Mouse (Mus musculus) WW6 (cell line): ENCODE data around the gene Ift22.
"Not testable (repeated sequence)": the region's sequence is repeated elsewhere in the genome, so short reads cannot be mapped to it uniquely, and the experiment has no call there.

Experiments
- DNase-seq: peaks from one replicate; pipeline ENCODE4 v3.0.0-alpha.2; 2013; ENCODE audit warnings: low read depth, low spot score

Gene Ift22

GRCm38 (mm10) chr5:136945084-136945483 is 37.1 kb downstream of the Ift22 start:
- DNase-seq = no peak

GRCm38 (mm10) chr5:136947874-136948273 is 39.9 kb downstream of the Ift22 start:
- DNase-seq = no peak

- DNase-seq = not testable (repeated sequence)
Observed at GRCm38 (mm10) chr5:136949551-136950336, 41.8 kb downstream of the Ift22 start.

- DNase-seq = no peak
Observed at GRCm38 (mm10) chr5:136950521-136950920, 42.6 kb downstream of the Ift22 start.

GRCm38 (mm10) chr5:136952153-136952552 is 44.2 kb downstream of the Ift22 start:
- no peak for DNase-seq

- peak; percentile 96 for DNase-seq
Observed at GRCm38 (mm10) chr5:136953015-136953414, 45.1 kb downstream of the Ift22 start, which contains the start of gene Fis1. Fis1 (plus strand) TSS chr5:136953275.

- no peak for DNase-seq
Observed at GRCm38 (mm10) chr5:136953440-136953951, 45.5 kb downstream of the Ift22 start.

GRCm38 (mm10) chr5:136955622-136956021 is 47.7 kb downstream of the Ift22 start:
- DNase-seq = no peak

GRCm38 (mm10) chr5:136957250-136957649 is 49.3 kb downstream of the Ift22 start:
- no peak for DNase-seq

- no peak for DNase-seq
Observed at GRCm38 (mm10) chr5:136958991-136959605, 51.1 kb downstream of the Ift22 start.

GRCm38 (mm10) chr5:136960053-136960452 is 52.1 kb downstream of the Ift22 start:
- no peak for DNase-seq

- no peak for DNase-seq
Observed at GRCm38 (mm10) chr5:136961334-136961982, 53.5 kb downstream of the Ift22 start.

- peak; percentile 65 for DNase-seq
Observed at GRCm38 (mm10) chr5:136961983-136962461, 54.1 kb downstream of the Ift22 start.

GRCm38 (mm10) chr5:136962501-136962900 is 54.6 kb downstream of the Ift22 start:
- DNase-seq = no peak

- no peak for DNase-seq
Observed at GRCm38 (mm10) chr5:136962966-136963540, 55.1 kb downstream of the Ift22 start.
